Mouse (Mus musculus): ENCODE results near the gene Efcab6. TPM values are rescaled to one million over a fixed set of nuclear protein-coding genes. Genes with fewer than 3 reads are reported as not detected.

Gene Efcab6
- total RNA-seq, 1 experiment: 0.76 TPM

DNA sequence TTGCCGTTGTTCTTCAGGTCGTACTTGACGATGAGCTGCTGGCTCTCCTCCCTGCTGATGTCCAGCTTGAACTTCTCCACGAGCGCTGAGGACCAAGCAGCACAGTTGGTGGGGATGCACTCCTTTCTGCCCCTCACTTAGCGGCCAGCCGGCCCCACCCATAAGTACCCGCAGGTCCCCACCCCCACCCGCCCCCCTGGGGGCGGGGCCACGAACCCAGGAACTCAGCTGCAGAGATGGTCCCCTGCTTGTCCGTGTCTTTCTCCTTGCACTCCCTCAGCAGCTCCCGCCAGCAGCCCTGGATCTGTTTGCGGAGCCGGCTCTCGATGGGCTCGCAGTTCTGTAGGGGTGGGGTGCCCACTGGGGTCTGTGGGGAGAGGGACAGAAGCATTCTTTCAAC, 194.2 kb downstream of the Efcab6 start:
- TF ChIP-seq HCFC1 (IDR thresholded peaks at IDR 0.05; ENCODE audit: borderline replicate concordance, insufficient read depth, low read length): no peak
- no peak for TF ChIP-seq CHD2 (IDR thresholded peaks at IDR 0.05; ENCODE audit: low read depth, low read length)
- TF ChIP-seq MAFK (IDR thresholded peaks at IDR 0.05; ENCODE audit: insufficient read depth, low read depth, low read length): no peak
- no peak for TF ChIP-seq ZC3H11A (IDR thresholded peaks at IDR 0.05; ENCODE audit: borderline replicate concordance, low read depth, low read length)
- no peak for TF ChIP-seq ZNF384 (IDR thresholded peaks at IDR 0.05; ENCODE audit: low read depth, low read length)
- no peaks in the 10 kb centered on the region for H3K36me3 ChIP-seq (ENCODE audit: control insufficient read depth, insufficient read depth, low read length, poor library complexity, severe bottlenecking)

DNA sequence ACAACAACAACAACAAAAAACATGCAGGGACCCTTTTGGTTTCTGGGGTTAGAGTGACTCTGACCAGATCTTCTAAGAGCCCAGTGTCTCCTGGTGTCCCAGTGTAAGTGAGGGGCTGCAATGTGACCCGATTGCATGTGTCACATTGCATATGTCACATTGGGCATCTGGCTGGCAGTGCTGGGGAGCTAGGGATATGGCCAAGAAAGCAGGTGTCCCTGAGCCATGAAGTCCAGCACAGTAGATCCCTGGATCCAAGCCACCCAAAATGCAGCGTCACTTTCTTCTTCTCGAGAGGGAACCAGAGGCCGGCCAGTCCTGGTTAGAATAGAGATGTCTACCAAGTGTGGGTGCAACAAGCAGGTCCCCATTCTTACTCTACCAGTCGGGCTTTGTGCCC, 199.6 kb downstream of the Efcab6 start:
- in situ Hi-C loops (cut with MboI; ENCODE audit: low sequenced_read_pairs in 2 of 2, unreplicated experiment in 2 of 2): no loop called here
- Histone ChIP-seq H3K4me3 (ENCODE audit: insufficient read depth in 1 of 2, low read depth in 1 of 2, low read length in 2 of 2, poor library complexity in 1 of 2, severe bottlenecking in 1 of 2) (no peak overlapping the region), H3K4me1 (ENCODE audit: control insufficient read depth in 2 of 2, insufficient read depth in 2 of 2, low read length in 2 of 2, poor library complexity in 1 of 2) (no peaks in the 10 kb centered on the region), H3K36me3 (ENCODE audit: control insufficient read depth, insufficient read depth, low read length, poor library complexity, severe bottlenecking) (no peaks in the 10 kb centered on the region), H3K9me3 (ENCODE audit: control insufficient read depth, insufficient read depth, low read depth, low read length) (no peaks in the 10 kb centered on the region), H3K27ac (ENCODE audit: insufficient read depth, low read depth, low read length, poor library complexity, severe bottlenecking) (no peak overlapping the region), H3K9ac (ENCODE audit: insufficient read depth, low read depth, low read length, poor library complexity, severe bottlenecking) (no peak overlapping the region)
- DNase-seq (ENCODE audit: low read depth, low spot score): no peak
- TF ChIP-seq ZC3H11A (IDR thresholded peaks at IDR 0.05; ENCODE audit: borderline replicate concordance, low read depth, low read length) (no peak), HCFC1 (IDR thresholded peaks at IDR 0.05; ENCODE audit: borderline replicate concordance, insufficient read depth, low read length) (no peak), CHD2 (IDR thresholded peaks at IDR 0.05; ENCODE audit: low read depth, low read length) (no peak), ZNF384 (IDR thresholded peaks at IDR 0.05; ENCODE audit: low read depth, low read length) (no peak), MAFK (IDR thresholded peaks at IDR 0.05; ENCODE audit: insufficient read depth, low read depth, low read length) (no peak)

More for the DNA sequence above, 194.2 kb downstream of the Efcab6 start:
- in situ Hi-C loops (cut with MboI; ENCODE audit: low sequenced_read_pairs in 2 of 2, unreplicated experiment in 2 of 2): no loop called here
- Histone ChIP-seq H3K9me3 (ENCODE audit: control insufficient read depth, insufficient read depth, low read depth, low read length) (no peaks in the 10 kb centered on the region), H3K27ac (ENCODE audit: insufficient read depth, low read depth, low read length, poor library complexity, severe bottlenecking) (no peak overlapping the region), H3K9ac (ENCODE audit: insufficient read depth, low read depth, low read length, poor library complexity, severe bottlenecking) (no peak overlapping the region), H3K4me3 (ENCODE audit: insufficient read depth in 1 of 2, low read depth in 1 of 2, low read length in 2 of 2, poor library complexity in 1 of 2, severe bottlenecking in 1 of 2) (no peak overlapping the region), H3K4me1 (ENCODE audit: control insufficient read depth in 2 of 2, insufficient read depth in 2 of 2, low read length in 2 of 2, poor library complexity in 1 of 2) (peaks cover 0 to 7% of the 10 kb centered on the region in 2 experiments; a peak in 1 of 4 replicates)
- DNase-seq (ENCODE audit: low read depth, low spot score): no peak

DNA sequence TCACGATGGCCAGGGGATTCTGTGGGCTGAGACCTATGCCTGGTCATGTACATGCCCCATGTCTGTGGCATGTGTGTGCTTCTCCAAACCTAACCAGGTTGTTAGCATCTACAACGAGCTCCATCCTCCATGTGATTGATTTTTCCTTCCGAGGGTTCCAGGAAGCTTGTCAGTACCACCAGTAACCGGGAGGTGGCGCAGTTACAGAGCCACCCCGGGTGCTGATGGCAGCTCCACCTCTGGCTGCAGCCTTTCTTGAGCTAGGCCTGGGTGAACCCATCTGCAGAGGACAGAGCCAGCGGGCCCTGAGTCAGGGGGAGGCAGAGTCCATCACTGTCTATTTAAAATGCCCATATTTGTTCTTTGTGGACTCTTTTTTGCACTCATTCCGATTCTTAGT, 208.1 kb downstream of the Efcab6 start:
- no peak overlapping the region for H3K27ac ChIP-seq (ENCODE audit: insufficient read depth, low read depth, low read length, poor library complexity, severe bottlenecking)
- no peaks in the 10 kb centered on the region for H3K36me3 ChIP-seq (ENCODE audit: control insufficient read depth, insufficient read depth, low read length, poor library complexity, severe bottlenecking)
- no peak overlapping the region for H3K4me3 ChIP-seq (ENCODE audit: insufficient read depth in 1 of 2, low read depth in 1 of 2, low read length in 2 of 2, poor library complexity in 1 of 2, severe bottlenecking in 1 of 2)
- TF ChIP-seq ZC3H11A (IDR thresholded peaks at IDR 0.05; ENCODE audit: borderline replicate concordance, low read depth, low read length) (peak; percentile 17; the same call in 1 of the 2 replicates), ZNF384 (IDR thresholded peaks at IDR 0.05; ENCODE audit: low read depth, low read length) (no peak), MAFK (IDR thresholded peaks at IDR 0.05; ENCODE audit: insufficient read depth, low read depth, low read length) (no peak), CHD2 (IDR thresholded peaks at IDR 0.05; ENCODE audit: low read depth, low read length) (no peak), HCFC1 (IDR thresholded peaks at IDR 0.05; ENCODE audit: borderline replicate concordance, insufficient read depth, low read length) (no peak)
- no peaks in the 10 kb centered on the region for H3K4me1 ChIP-seq (ENCODE audit: control insufficient read depth in 2 of 2, insufficient read depth in 2 of 2, low read length in 2 of 2, poor library complexity in 1 of 2)
- in situ Hi-C loops (cut with MboI; ENCODE audit: low sequenced_read_pairs in 2 of 2, unreplicated experiment in 2 of 2): no loop called here
- no peaks in the 10 kb centered on the region for H3K9me3 ChIP-seq (ENCODE audit: control insufficient read depth, insufficient read depth, low read depth, low read length)
- no peak overlapping the region for H3K9ac ChIP-seq (ENCODE audit: insufficient read depth, low read depth, low read length, poor library complexity, severe bottlenecking)
- peak; percentile 56 for DNase-seq (ENCODE audit: low read depth, low spot score)

DNA sequence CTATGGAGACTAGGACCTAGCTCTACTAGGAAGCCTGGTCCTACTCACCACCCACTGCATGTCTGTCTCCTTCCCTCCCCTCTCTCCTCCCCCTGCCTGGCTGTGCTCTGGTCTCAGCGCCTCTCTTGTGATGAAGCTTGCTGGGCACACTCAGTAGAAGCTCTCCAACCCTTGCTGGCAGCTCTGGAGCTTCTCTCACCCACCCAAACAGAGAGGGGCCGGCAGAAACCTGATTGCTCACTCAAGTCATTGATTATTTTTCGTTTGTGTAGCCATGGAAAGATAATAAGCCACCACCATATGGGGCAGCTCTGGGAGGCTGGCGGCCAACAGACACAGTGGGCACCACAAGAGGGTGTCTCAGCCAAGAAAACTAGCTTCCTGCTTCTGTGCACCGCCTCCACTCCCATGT, 211.8 kb downstream of the Efcab6 start:
- TF ChIP-seq MAFK (IDR thresholded peaks at IDR 0.05; ENCODE audit: insufficient read depth, low read depth, low read length) (no peak), CHD2 (IDR thresholded peaks at IDR 0.05; ENCODE audit: low read depth, low read length) (no peak), ZNF384 (IDR thresholded peaks at IDR 0.05; ENCODE audit: low read depth, low read length) (no peak), HCFC1 (IDR thresholded peaks at IDR 0.05; ENCODE audit: borderline replicate concordance, insufficient read depth, low read length) (no peak), ZC3H11A (IDR thresholded peaks at IDR 0.05; ENCODE audit: borderline replicate concordance, low read depth, low read length) (no peak)
- H3K36me3 ChIP-seq (ENCODE audit: control insufficient read depth, insufficient read depth, low read length, poor library complexity, severe bottlenecking): no peaks in the 10 kb centered on the region
- H3K4me3 ChIP-seq (ENCODE audit: insufficient read depth in 1 of 2, low read depth in 1 of 2, low read length in 2 of 2, poor library complexity in 1 of 2, severe bottlenecking in 1 of 2): no peak overlapping the region
- no peaks in the 10 kb centered on the region for H3K4me1 ChIP-seq (ENCODE audit: control insufficient read depth in 2 of 2, insufficient read depth in 2 of 2, low read length in 2 of 2, poor library complexity in 1 of 2)
- DNase-seq (ENCODE audit: low read depth, low spot score): no peak
- in situ Hi-C loops (cut with MboI; ENCODE audit: low sequenced_read_pairs in 2 of 2, unreplicated experiment in 2 of 2): no loop called here
- no peaks in the 10 kb centered on the region for H3K9me3 ChIP-seq (ENCODE audit: control insufficient read depth, insufficient read depth, low read depth, low read length)
- no peak overlapping the region for H3K27ac ChIP-seq (ENCODE audit: insufficient read depth, low read depth, low read length, poor library complexity, severe bottlenecking)
- H3K9ac ChIP-seq (ENCODE audit: insufficient read depth, low read depth, low read length, poor library complexity, severe bottlenecking): no peak overlapping the region

DNA sequence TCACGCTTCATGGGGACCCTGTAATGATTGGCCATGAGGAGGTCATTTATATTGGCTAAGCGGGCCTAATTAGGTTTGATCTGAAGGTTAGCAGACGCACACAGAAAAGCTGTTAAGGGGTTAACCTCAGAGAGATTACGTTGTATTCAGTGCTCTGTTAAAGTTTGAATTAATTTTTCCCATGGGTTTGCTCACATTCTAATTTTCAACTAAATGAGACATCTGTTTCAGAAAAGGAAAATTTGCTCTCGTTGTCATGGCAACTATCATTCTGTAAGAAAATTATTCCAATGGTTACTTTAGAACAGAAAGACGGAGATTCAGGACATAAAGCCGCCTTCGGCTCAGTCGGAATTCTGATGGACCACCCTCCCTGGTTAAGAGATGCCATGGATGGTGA, 217.0 kb downstream of the Efcab6 start:
- H3K9me3 ChIP-seq (ENCODE audit: control insufficient read depth, insufficient read depth, low read depth, low read length): no peaks in the 10 kb centered on the region
- no peak for DNase-seq (ENCODE audit: low read depth, low spot score)
- in situ Hi-C loops (cut with MboI; ENCODE audit: low sequenced_read_pairs in 2 of 2, unreplicated experiment in 2 of 2): no loop called here
- H3K4me3 ChIP-seq (ENCODE audit: insufficient read depth in 1 of 2, low read depth in 1 of 2, low read length in 2 of 2, poor library complexity in 1 of 2, severe bottlenecking in 1 of 2): no peak overlapping the region
- H3K4me1 ChIP-seq (ENCODE audit: control insufficient read depth in 2 of 2, insufficient read depth in 2 of 2, low read length in 2 of 2, poor library complexity in 1 of 2): no peaks in the 10 kb centered on the region
- H3K27ac ChIP-seq (ENCODE audit: insufficient read depth, low read depth, low read length, poor library complexity, severe bottlenecking): no peak overlapping the region
- TF ChIP-seq MAFK (IDR thresholded peaks at IDR 0.05; ENCODE audit: insufficient read depth, low read depth, low read length): no peak
- H3K36me3 ChIP-seq (ENCODE audit: control insufficient read depth, insufficient read depth, low read length, poor library complexity, severe bottlenecking): no peaks in the 10 kb centered on the region
- H3K9ac ChIP-seq (ENCODE audit: insufficient read depth, low read depth, low read length, poor library complexity, severe bottlenecking): no peak overlapping the region

Data from ES-E14 (cell line).